In genomic region chr11:47351585-47351984, GRCm38 (mm10) we compare ENCODE assay signal across 24 mouse cellular contexts.
"Had no signal": no experiment of that assay in that cellular context is flagged by ENCODE, and none has a peak within 500 bp of the region (broad histone marks: within the 10 kb centered on the region; RNA-seq: fewer than 3 reads in every experiment).

No protein-coding gene starts in this region.

- H3K4me1 ChIP-seq: limb, embryonic 10.5 days; limb, embryonic 13.5 days; liver, embryonic 12.5 days; liver, embryonic 15.5 days; lung, embryonic 15.5 days; megakaryocyte, embryonic 14.5 days; midbrain, embryonic 10.5 days; midbrain, embryonic 13.5 days; neural tube, embryonic 13.5 days; stomach, embryonic 15.5 days had no signal

- H3K4me2 ChIP-seq: limb, embryonic 13.5 days; liver, embryonic 12.5 days; liver, embryonic 15.5 days; lung, embryonic 15.5 days; midbrain, embryonic 13.5 days; neural tube, embryonic 13.5 days; stomach, embryonic 15.5 days had no signal

- H3K4me3 ChIP-seq: layer of hippocampus, adult 2 months; limb, embryonic 10.5 days; limb, embryonic 13.5 days; liver, embryonic 12.5 days; liver, embryonic 15.5 days; lung, embryonic 15.5 days; megakaryocyte, embryonic 14.5 days; midbrain, embryonic 10.5 days; midbrain, embryonic 13.5 days; myocyte; neural tube, embryonic 13.5 days; stomach, embryonic 15.5 days had no signal

- ATAC-seq: liver, embryonic 12.5 days; midbrain, embryonic 13.5 days; midbrain, embryonic 16.5 days had no signal

- H3K36me3 ChIP-seq: limb, embryonic 10.5 days; limb, embryonic 13.5 days; liver, embryonic 12.5 days; liver, embryonic 15.5 days; lung, embryonic 15.5 days; midbrain, embryonic 10.5 days; midbrain, embryonic 13.5 days; neural tube, embryonic 13.5 days; stomach, embryonic 15.5 days had no signal

- H3K27me3 ChIP-seq: limb, embryonic 13.5 days; liver, embryonic 12.5 days; liver, embryonic 15.5 days; lung, embryonic 15.5 days; megakaryocyte, embryonic 14.5 days; midbrain, embryonic 13.5 days; neural tube, embryonic 13.5 days; stomach, embryonic 15.5 days had no signal

- H3K9ac ChIP-seq: limb, embryonic 13.5 days; liver, embryonic 12.5 days; liver, embryonic 15.5 days; lung, embryonic 15.5 days; midbrain, embryonic 13.5 days; neural tube, embryonic 13.5 days; stomach, embryonic 15.5 days had no signal

- H3K27ac ChIP-seq: kidney, postnatal 0 days; layer of hippocampus, adult 2 months; limb, embryonic 10.5 days; limb, embryonic 13.5 days; liver, embryonic 12.5 days; liver, embryonic 15.5 days; lung, embryonic 15.5 days; midbrain, embryonic 10.5 days; midbrain, embryonic 13.5 days; neural tube, embryonic 13.5 days; stomach, embryonic 15.5 days had no signal

- DNase-seq: kidney, postnatal 25 days; layer of hippocampus, adult 9-11 months; liver; lung, adult 18-20 months; lung, postnatal 10 days; lung, postnatal 36 days; retina, postnatal 1 day; right cerebral cortex, postnatal 25 days; spleen, adult 18-20 months; thymus, postnatal 25 days had no signal

- H3K9me3 ChIP-seq: limb, embryonic 10.5 days; limb, embryonic 13.5 days; liver, embryonic 12.5 days; liver, embryonic 15.5 days; lung, embryonic 15.5 days; megakaryocyte, embryonic 14.5 days; midbrain, embryonic 10.5 days; midbrain, embryonic 13.5 days; neural tube, embryonic 13.5 days; stomach, embryonic 15.5 days had no signal
